Mouse (Mus musculus): ENCODE measurements around the gene Tmem102. TPM values are rescaled to one million over a fixed set of nuclear protein-coding genes. Genes with fewer than 3 reads are reported as not detected.

Gene Tmem102
- total RNA-seq, 2 experiments from 2014 or later = 0.17 to 0.49 TPM

- DNase-seq = no peak
Measured at GRCm38 (mm10) chr11:69818871-69819270, 13.4 kb upstream of the Tmem102 start.

- no peak for DNase-seq
Measured at GRCm38 (mm10) chr11:69818365-69818764, 12.9 kb upstream of the Tmem102 start, which contains the start of gene Spem2. Gene Spem2, minus strand, starts transcription at chr11:69818465.

- DNase-seq = no peak
Measured at GRCm38 (mm10) chr11:69816520-69816919, 11.1 kb upstream of the Tmem102 start.

GRCm38 (mm10) chr11:69815155-69815554 lies 9.7 kb upstream of the Tmem102 start, which contains the start of gene Gm39566:
Gene Gm39566, minus strand, starts transcription at chr11:69815298.
- no peak for DNase-seq

- no peak for DNase-seq
Measured at GRCm38 (mm10) chr11:69810280-69810679, 4.9 kb upstream of the Tmem102 start.

GRCm38 (mm10) chr11:69807641-69808040 lies 2.2 kb upstream of the Tmem102 start:
- DNase-seq = no peak

GRCm38 (mm10) chr11:69806378-69806777 lies 954 bp upstream of the Tmem102 start:
- DNase-seq = no peak

- peak in 1 of 2 experiments; percentile 52 for DNase-seq
Measured at GRCm38 (mm10) chr11:69804652-69804940, 828 bp downstream of the Tmem102 start.

- DNase-seq = peak; percentile 80 to 87
Measured at GRCm38 (mm10) chr11:69803786-69804651, 1.4 kb downstream of the Tmem102 start.

- DNase-seq = no peak
Measured at GRCm38 (mm10) chr11:69803328-69803727, 2.1 kb downstream of the Tmem102 start.

- peak; percentile 94 for DNase-seq
Measured at GRCm38 (mm10) chr11:69802648-69803105, 2.7 kb downstream of the Tmem102 start.

GRCm38 (mm10) chr11:69801379-69801977 lies 3.9 kb downstream of the Tmem102 start, which contains the start of gene Fgf11:
Gene Fgf11, minus strand, starts transcription at chr11:69801857.
- DNase-seq = no peak

GRCm38 (mm10) chr11:69800392-69801197 lies 4.8 kb downstream of the Tmem102 start:
- DNase-seq = peak; percentile 51 to 58

- DNase-seq = no peak
Measured at GRCm38 (mm10) chr11:69800138-69800391, 5.4 kb downstream of the Tmem102 start.

- no peak for DNase-seq
Measured at GRCm38 (mm10) chr11:69799394-69800137, 5.9 kb downstream of the Tmem102 start.

GRCm38 (mm10) chr11:69797924-69798323 lies 7.5 kb downstream of the Tmem102 start:
- no peak for DNase-seq

- no peak for DNase-seq
Measured at GRCm38 (mm10) chr11:69795983-69796435, 9.4 kb downstream of the Tmem102 start.

- DNase-seq = peak; percentile 94 to 99
Measured at GRCm38 (mm10) chr11:69795168-69795982, 10.0 kb downstream of the Tmem102 start, which contains the start of gene Chrnb1. Gene Chrnb1, minus strand, starts transcription at chr11:69795943.

- DNase-seq = no peak
Measured at GRCm38 (mm10) chr11:69793429-69793828, 12.0 kb downstream of the Tmem102 start.

- DNase-seq = no peak
Measured at GRCm38 (mm10) chr11:69791420-69791819, 14.0 kb downstream of the Tmem102 start.

- no peak for DNase-seq
Measured at GRCm38 (mm10) chr11:69789431-69789830, 16.0 kb downstream of the Tmem102 start.

Measured in heart, adult 18-20 months (tissue).